Mouse (Mus musculus): Measurements from ENCODE around the gene Galnt7.

Galnt7 gene

GRCm38 (mm10) chr8:57488312-57488765 is 164.5 kb downstream of the Galnt7 start:
- peak; percentile 79 for DNase-seq

DNA sequence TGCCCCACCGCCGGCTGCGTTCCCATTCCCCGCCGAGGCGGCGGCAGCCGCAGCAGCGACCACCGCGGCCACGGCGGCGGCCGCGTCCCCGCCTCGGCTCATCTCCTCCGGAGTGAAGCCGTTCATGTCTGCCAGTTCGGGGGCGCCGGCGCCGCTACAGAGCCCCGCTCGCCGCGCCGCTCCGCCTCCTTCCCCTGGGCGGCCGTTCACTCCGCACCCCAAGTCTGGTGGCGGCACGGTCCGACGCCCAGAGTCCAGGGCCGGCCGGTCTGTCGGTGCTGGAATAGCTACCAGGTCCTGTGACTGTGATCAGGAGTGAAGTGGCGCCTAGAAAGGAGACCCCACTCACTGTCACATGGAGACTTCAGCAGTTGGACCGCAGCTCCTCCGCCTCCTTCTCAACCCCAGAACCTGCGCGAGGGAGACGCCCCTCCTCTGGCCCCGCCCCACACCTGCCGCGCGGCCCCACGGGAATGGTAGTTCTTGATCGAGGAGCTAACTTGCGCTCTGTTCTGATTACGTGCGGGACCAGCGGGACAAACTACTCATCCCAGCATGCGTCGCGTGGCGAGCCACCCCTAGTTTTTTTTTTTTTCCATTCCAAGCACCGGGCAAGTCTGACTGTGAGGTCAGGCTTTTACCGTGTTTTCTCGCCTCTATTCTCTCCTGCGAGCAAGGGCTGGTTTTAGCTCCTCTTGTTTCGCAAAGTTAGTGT is 165.2 kb downstream of the Galnt7 start, which contains the start of gene Sap30:
Gene Sap30, minus strand, starts transcription at position 420 of the 715 bp plus-strand sequence.
- peak; percentile 99 for DNase-seq

DNA sequence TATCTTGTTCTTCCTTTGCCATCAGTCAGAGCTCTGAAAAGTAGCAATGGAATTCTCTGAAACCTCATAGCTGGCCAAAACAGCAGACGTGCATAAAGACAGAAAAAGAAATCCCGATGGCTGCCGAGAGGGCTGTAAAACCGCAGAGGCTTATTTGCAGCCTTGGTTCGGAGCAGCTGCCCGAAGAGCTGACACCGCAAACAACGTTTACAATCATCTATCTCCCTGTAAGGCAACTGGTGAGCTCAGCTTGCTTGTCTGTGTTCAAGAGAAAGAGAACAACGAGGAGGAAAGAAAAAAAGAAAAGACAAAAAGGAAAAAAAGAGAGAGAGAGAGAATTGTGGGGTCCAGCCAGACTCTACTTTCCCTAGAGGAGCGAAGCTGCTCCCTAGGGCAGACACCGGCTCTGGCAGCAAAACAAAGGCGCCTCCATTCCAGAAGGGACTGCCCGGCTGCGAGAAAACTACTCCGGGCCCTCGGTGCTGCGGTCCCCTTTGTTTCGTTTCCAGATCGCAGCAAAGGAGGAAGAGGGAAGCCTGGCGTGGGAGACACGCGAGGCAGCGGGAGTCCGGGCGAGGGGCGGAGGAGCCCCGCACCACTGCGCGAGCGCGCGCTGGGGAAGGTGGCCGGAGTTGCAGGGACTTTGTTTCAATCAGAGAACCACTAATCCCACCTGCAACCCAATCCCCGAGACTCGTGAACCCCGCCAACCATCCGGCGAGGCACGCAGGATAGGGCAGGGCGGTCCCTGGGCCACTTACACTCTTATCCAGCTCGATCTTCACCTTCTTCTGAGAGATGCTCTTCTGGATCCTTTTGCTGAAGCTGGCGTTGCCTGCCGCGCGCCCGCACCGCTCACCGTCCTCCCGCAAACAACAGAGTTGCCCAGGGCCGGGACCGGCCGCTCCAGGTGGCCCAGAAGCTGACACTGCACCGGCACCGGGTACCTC is 166.1 kb downstream of the Galnt7 start:
- peak; percentile 61 for DNase-seq

GRCm38 (mm10) chr8:57480606-57481005 is 172.2 kb downstream of the Galnt7 start:
- DNase-seq = no peak

GRCm38 (mm10) chr8:57479700-57480099 is 173.1 kb downstream of the Galnt7 start:
- DNase-seq = no peak

DNA sequence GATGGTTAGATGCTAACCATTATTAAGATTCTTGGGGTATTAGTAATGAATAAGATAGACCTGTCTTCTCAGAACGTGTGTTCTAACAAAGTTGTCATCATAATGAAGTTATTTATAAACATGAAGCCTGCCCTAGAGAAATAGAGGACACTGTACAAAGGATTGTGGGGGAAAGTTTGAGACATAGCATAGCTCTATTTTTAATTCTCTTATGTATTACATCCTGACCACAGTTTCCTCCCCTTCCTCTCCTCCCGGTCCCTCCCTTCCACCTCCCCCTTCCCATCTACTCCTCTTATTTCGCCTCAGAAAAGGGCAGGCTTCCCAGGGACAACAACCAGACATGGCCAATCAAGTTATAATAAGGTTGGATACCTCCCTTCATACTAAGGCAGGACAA is 174.4 kb downstream of the Galnt7 start:
- no peak for DNase-seq

Measured in thymus, postnatal 14 days (tissue).